Mouse (Mus musculus): ENCODE results near the gene F10.

GRCm38 (mm10) chr8:13041459-13041858 is 4.4 kb downstream of the F10 start:
- TF ChIP-seq CTCF (IDR thresholded peaks at IDR 0.05; ENCODE audit: extremely low read depth, insufficient read depth, insufficient read length, insufficient replicate concordance) (no peak), POLR2A (IDR thresholded peaks at IDR 0.05; ENCODE audit: low read depth, low read length) (no peak)

All from spleen, adult 2 months (tissue).